ENCODE assay signal across 10 mouse cellular contexts in genomic region chr11:95144091-95144945, GRCm38 (mm10). TPM values are rescaled to one million over a fixed set of nuclear protein-coding genes. Genes with fewer than 3 reads are reported as not detected.
DNase-seq lines count a peak whose midpoint lies in the region; ATAC-seq and TF ChIP-seq lines count a peak whose summit lies in the region.
"Had no signal": no experiment of that assay in that cellular context is flagged by ENCODE, and none has a peak within 500 bp of the region (broad histone marks: within the 10 kb centered on the region; RNA-seq: fewer than 3 reads in every experiment).

No protein-coding gene starts in this region.

- intact Hi-C loops in heart, postnatal 10 days (cut with DNase I) = no loop called here

- no peaks in the 10 kb centered on the region for H3K36me3 ChIP-seq in heart, embryonic 10.5 days
- H3K36me3 ChIP-seq in lung, embryonic 14.5 days (ENCODE audit: insufficient read depth) = no peaks in the 10 kb centered on the region
- H3K36me3 ChIP-seq in embryonic facial prominence, embryonic 11.5 days (replicated peaks; ENCODE audit: control insufficient read depth, insufficient read depth, low read depth, low read length) = no peaks in the 10 kb centered on the region
- no peaks in the 10 kb centered on the region for H3K36me3 ChIP-seq in liver, embryonic 13.5 days
- H3K36me3 ChIP-seq: midbrain, embryonic 13.5 days had no signal

- TF ChIP-seq POLR2A in lung, adult 2 months (IDR thresholded peaks at IDR 0.05; ENCODE audit: borderline replicate concordance, extremely low read depth, low read depth, low read length) = no peak

- no peak for ATAC-seq in lung, embryonic 14.5 days (ENCODE audit: insufficient read depth)
- ATAC-seq in embryonic facial prominence, embryonic 11.5 days (replicated peaks; ENCODE audit: insufficient number of reproducible peaks, low FRiP score, low TSS enrichment, low read depth) = no peak
- ATAC-seq in liver, embryonic 13.5 days (ENCODE audit: low read depth) = no peak
- ATAC-seq: midbrain, embryonic 13.5 days had no signal

- WGBS in heart, embryonic 10.5 days = 11% methylated on average over 9 of the region's 9 CpGs
- WGBS in lung, embryonic 14.5 days = 13% methylated on average over 9 of the region's 9 CpGs
- WGBS in lung, adult 2 months = 17% methylated on average over 9 of the region's 9 CpGs
- WGBS in embryonic facial prominence, embryonic 11.5 days = 6% methylated on average over 9 of the region's 9 CpGs
- 9% methylated on average over 9 of the region's 9 CpGs for WGBS in liver, embryonic 13.5 days (ENCODE audit: insufficient replicate concordance)

- H3K27me3 ChIP-seq in heart, embryonic 10.5 days (ENCODE audit: insufficient read depth, poor library complexity, severe bottlenecking) = peaks cover 100% of the 10 kb centered on the region
- peaks cover 100% of the 10 kb centered on the region for H3K27me3 ChIP-seq in lung, embryonic 14.5 days (ENCODE audit: insufficient read depth, low read length)
- peaks cover 80% of the 10 kb centered on the region for H3K27me3 ChIP-seq in embryonic facial prominence, embryonic 11.5 days (ENCODE audit: control insufficient read depth, insufficient read depth, low read length)
- peaks cover 100% of the 10 kb centered on the region for H3K27me3 ChIP-seq in liver, embryonic 13.5 days

- H3K27ac ChIP-seq in heart, embryonic 10.5 days = no peak overlapping the region
- H3K27ac ChIP-seq in lung, embryonic 14.5 days (ENCODE audit: low read depth) = no peak overlapping the region
- no peak overlapping the region for H3K27ac ChIP-seq in embryonic facial prominence, embryonic 11.5 days (replicated peaks; ENCODE audit: low read depth, low read length)
- no peak overlapping the region for H3K27ac ChIP-seq in liver, embryonic 13.5 days
- H3K27ac ChIP-seq: left cerebral cortex, adult 2 months; midbrain, embryonic 13.5 days had no signal

- TF ChIP-seq CTCF in lung, embryonic 14.5 days (IDR thresholded peaks at IDR 0.05; ENCODE audit: low read depth) = no peak
- TF ChIP-seq CTCF in lung, adult 2 months (IDR thresholded peaks at IDR 0.05; ENCODE audit: insufficient read depth, low read length) = no peak

- H3K4me2 ChIP-seq in lung, embryonic 14.5 days = peak overlapping the region; percentile 95
- H3K4me2 ChIP-seq in embryonic facial prominence, embryonic 11.5 days (ENCODE audit: low read depth, low read length) = peak overlapping the region; percentile 91
- peak overlapping the region; percentile 66 for H3K4me2 ChIP-seq in liver, embryonic 13.5 days

- DNase-seq in heart, embryonic 10.5 days (ENCODE audit: low spot score) = no peak
- DNase-seq in heart, postnatal 10 days = no peak
- DNase-seq in lung, embryonic 14.5 days = no peak
- no peak for DNase-seq in lung, adult 2 months
- no peak for DNase-seq in embryonic facial prominence, embryonic 11.5 days (ENCODE audit: low spot score)
- DNase-seq in liver, embryonic 13.5 days = no peak
- DNase-seq in adrenal gland, adult (ENCODE audit: inconsistent age in 2 of 2, low spot score in 1 of 2) = no peak
- no peak for DNase-seq in adrenal gland, adult 18-20 months (ENCODE audit: low spot score in 2 of 2)

- no peak overlapping the region for H3K9ac ChIP-seq in lung, embryonic 14.5 days
- H3K9ac ChIP-seq in embryonic facial prominence, embryonic 11.5 days (replicated peaks; ENCODE audit: low read length) = no peak overlapping the region
- H3K9ac ChIP-seq in liver, embryonic 13.5 days = no peak overlapping the region
- H3K9ac ChIP-seq: midbrain, embryonic 13.5 days had no signal

- no peaks in the 10 kb centered on the region for H3K9me3 ChIP-seq in heart, embryonic 10.5 days
- H3K9me3 ChIP-seq in lung, embryonic 14.5 days (ENCODE audit: low read depth, low read length) = no peaks in the 10 kb centered on the region
- no peaks in the 10 kb centered on the region for H3K9me3 ChIP-seq in embryonic facial prominence, embryonic 11.5 days (replicated peaks; ENCODE audit: control insufficient read depth, low read length)
- no peaks in the 10 kb centered on the region for H3K9me3 ChIP-seq in liver, embryonic 13.5 days (replicated peaks)
- H3K9me3 ChIP-seq: midbrain, embryonic 13.5 days had no signal

- peaks cover 26% of the 10 kb centered on the region for H3K4me1 ChIP-seq in heart, embryonic 10.5 days
- no peaks in the 10 kb centered on the region; the same call in none of the 2 replicates for H3K4me1 ChIP-seq in lung, embryonic 14.5 days (ENCODE audit: insufficient read depth)
- H3K4me1 ChIP-seq in lung, adult 2 months (ENCODE audit: control insufficient read depth, insufficient read depth, low read length) = peaks cover 11% of the 10 kb centered on the region
- peaks cover 12% of the 10 kb centered on the region for H3K4me1 ChIP-seq in embryonic facial prominence, embryonic 11.5 days (ENCODE audit: control insufficient read depth, insufficient read depth, low read length)
- H3K4me1 ChIP-seq in liver, embryonic 13.5 days (replicated peaks) = peaks cover 23% of the 10 kb centered on the region

- H3K4me3 ChIP-seq in heart, embryonic 10.5 days = peak overlapping the region; percentile 64; the same call in 1 of the 2 replicates
- peak overlapping the region; percentile 48 for H3K4me3 ChIP-seq in lung, embryonic 14.5 days (ENCODE audit: low read depth, low read length)
- H3K4me3 ChIP-seq in lung, adult 2 months (replicated peaks; ENCODE audit: extremely low read depth, low read depth, low read length) = no peak overlapping the region
- peak overlapping the region; percentile 41; the same call in 1 of the 2 replicates for H3K4me3 ChIP-seq in embryonic facial prominence, embryonic 11.5 days (ENCODE audit: low read depth, low read length)
- peak overlapping the region; percentile 52 for H3K4me3 ChIP-seq in liver, embryonic 13.5 days (replicated peaks)
- H3K4me3 ChIP-seq: left cerebral cortex, adult 2 months had no signal

RNA-seq across cellular contexts. Expression of gene Dlx4, which starts 1.7 kb away (rescaled TPM):
- 0.43 and 1.2 TPM in 2 replicates for polyA plus RNA-seq in heart, embryonic 10.5 days (2016; fragmentation: Nextera tagmentation; extraction: Ambion mirVana)
- under 1 TPM in 1 of 2 experiments, not detected in 1; 0.12 TPM for total RNA-seq in heart, postnatal 10 days (2021)
- polyA plus RNA-seq in lung, embryonic 14.5 days (2014; fragmentation: Nextera tagmentation; extraction: Ambion mirVana) = 0.31 and 0.57 TPM in 2 replicates
- 0.20 and 0.50 TPM in 2 replicates for polyA plus RNA-seq in lung, adult 2 months (2012; rRNA removed)
- polyA plus RNA-seq in embryonic facial prominence, embryonic 11.5 days (2014; fragmentation: Nextera tagmentation; extraction: Ambion mirVana) = 3.0 and 3.6 TPM in 2 replicates
- polyA plus RNA-seq in liver, embryonic 13.5 days (2015; fragmentation: Nextera tagmentation; extraction: Ambion mirVana) = 0.09 TPM in 1 of 2 replicates, not detected in the other
- total RNA-seq in adrenal gland, adult 18-20 months (2021) = not detected
- total RNA-seq: left cerebral cortex, adult 2 months had no signal
- polyA plus RNA-seq: midbrain, embryonic 13.5 days had no signal

RNA-seq across cellular contexts. Expression of gene Dlx3, which starts 24.4 kb away (rescaled TPM):
- polyA plus RNA-seq in heart, embryonic 10.5 days (2016; fragmentation: Nextera tagmentation; extraction: Ambion mirVana) = 3.2 and 5.9 TPM in 2 replicates
- not detected for total RNA-seq in heart, postnatal 10 days (2021)
- 0.11 and 0.18 TPM in 2 replicates for polyA plus RNA-seq in lung, embryonic 14.5 days (2014; fragmentation: Nextera tagmentation; extraction: Ambion mirVana)
- polyA plus RNA-seq in lung, adult 2 months (2012; rRNA removed) = 0.05 and 2.0 TPM in 2 replicates
- polyA plus RNA-seq in embryonic facial prominence, embryonic 11.5 days (2014; fragmentation: Nextera tagmentation; extraction: Ambion mirVana) = 15.9 and 21.7 TPM in 2 replicates
- polyA plus RNA-seq in liver, embryonic 13.5 days (2015; fragmentation: Nextera tagmentation; extraction: Ambion mirVana) = 0.03 TPM in 2 replicates
- not detected for total RNA-seq in adrenal gland, adult 18-20 months (2021)
- total RNA-seq: left cerebral cortex, adult 2 months had no signal
